Mouse (Mus musculus): ENCODE results near the gene Zdhhc7.

DNA sequence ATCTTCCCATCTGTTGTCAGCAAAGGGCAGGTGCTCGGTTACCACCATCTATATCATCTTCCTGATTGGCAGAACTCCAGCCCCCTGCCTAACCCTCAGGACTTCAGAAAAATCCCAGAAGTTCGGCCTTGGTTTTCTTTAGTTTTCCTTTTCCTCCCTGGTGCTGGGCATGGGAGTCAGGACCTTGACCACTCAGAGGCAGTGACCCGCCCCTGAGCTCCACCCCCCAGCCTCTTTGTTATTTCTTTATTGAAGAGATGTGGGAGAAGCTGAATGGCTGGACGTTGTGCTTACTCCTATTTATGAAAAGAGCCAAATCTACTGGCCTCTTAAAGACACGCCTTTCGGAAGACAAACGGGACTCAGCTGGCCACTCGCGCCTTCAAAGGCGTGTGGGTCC lies 12.0 kb upstream of the Zdhhc7 start:
- TF ChIP-seq CTCF (IDR thresholded peaks at IDR 0.05; ENCODE audit: borderline replicate concordance, extremely low read depth, insufficient read depth, insufficient read length) (no peak), POLR2A (IDR thresholded peaks at IDR 0.05; ENCODE audit: borderline replicate concordance, extremely low read depth, insufficient read depth, insufficient read length, poor library complexity, severe bottlenecking) (no peak)

Data from brain, embryonic 14.5 days (tissue).